Mouse (Mus musculus): ENCODE measurements around the gene Kcng4. TPM values are rescaled to one million over a fixed set of nuclear protein-coding genes. Genes with fewer than 3 reads are reported as not detected.
A peak's percentile ranks its signal among the peaks of the same experiment; 100 is the strongest.

The Kcng4 gene
- polyA plus RNA-seq, 1 experiment from 2014 or later: 0.55 TPM

GRCm38 (mm10) chr8:119668447-119668846 is 33.0 kb upstream of the Kcng4 start:
- Histone ChIP-seq H3K9ac (replicated peaks; ENCODE audit: low read length) (no peak overlapping the region), H3K27ac (replicated peaks; ENCODE audit: low read depth, low read length) (no peak overlapping the region), H3K36me3 (ENCODE audit: control insufficient read depth, insufficient read depth, low read length) (no peaks in the 10 kb centered on the region), H3K4me1 (ENCODE audit: control insufficient read depth, insufficient read depth, low read length) (no peaks in the 10 kb centered on the region), H3K4me2 (ENCODE audit: low read length) (no peak overlapping the region), H3K4me3 (replicated peaks; ENCODE audit: low read depth, low read length) (no peak overlapping the region), H3K27me3 (ENCODE audit: control insufficient read depth, insufficient read depth, low read length) (no peaks in the 10 kb centered on the region), H3K9me3 (ENCODE audit: control insufficient read depth, low read length) (no peaks in the 10 kb centered on the region)
- DNase-seq (no peak), ATAC-seq (ENCODE audit: low FRiP score, low TSS enrichment) (no peak)
- 51% methylated on average over 9 of the region's 9 CpGs for WGBS

DNA sequence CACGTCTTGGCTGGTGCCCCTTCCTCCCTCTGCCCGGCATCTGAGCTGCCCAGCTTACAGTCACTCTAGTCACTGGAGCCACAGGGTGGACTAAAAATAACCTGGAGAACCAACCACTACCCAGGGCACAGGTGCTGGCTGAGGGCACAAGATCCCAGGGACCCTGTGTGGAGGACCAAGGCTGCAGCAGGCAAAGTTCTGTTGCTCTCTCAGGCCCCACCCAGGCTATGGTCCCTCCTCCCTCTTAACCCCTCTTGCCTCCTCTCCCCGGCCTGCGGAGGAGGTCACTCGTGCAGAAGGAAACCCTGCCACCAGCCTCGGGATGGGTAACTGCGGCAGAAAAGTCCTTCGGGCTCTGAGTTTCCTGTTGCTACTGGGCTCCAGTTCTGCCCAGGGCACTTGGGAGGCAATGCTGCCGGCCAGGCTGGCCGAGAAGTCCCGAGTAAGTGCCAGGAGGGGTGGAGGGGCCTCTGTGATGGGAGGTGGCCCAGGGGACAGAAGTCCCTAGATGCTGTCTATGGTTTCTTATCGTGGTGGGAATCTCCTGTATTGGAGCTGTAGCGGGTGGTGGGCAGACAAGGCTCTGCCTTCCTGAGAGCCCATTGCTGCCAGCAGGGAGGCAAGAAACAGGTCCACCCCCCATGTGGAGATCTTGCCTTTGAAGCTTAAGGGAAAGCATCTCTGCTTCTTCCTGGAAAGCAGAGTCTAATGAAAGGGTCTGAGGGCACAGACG is 30.9 kb upstream of the Kcng4 start, which contains the start of gene Wfdc1:
TSS of gene Wfdc1 (plus strand) at position 147 of the 733 bp plus-strand sequence.
- Histone ChIP-seq H3K27ac (replicated peaks; ENCODE audit: low read depth, low read length) (no peak within 1 kb of the TSS), H3K27me3 (ENCODE audit: control insufficient read depth, insufficient read depth, low read length) (no peaks in the 10 kb centered on the region), H3K4me1 (ENCODE audit: control insufficient read depth, insufficient read depth, low read length) (peaks cover 2% of the 10 kb centered on the region; the same call in 1 of the 2 replicates), H3K4me2 (ENCODE audit: low read length) (no peak within 1 kb of the TSS), H3K9me3 (ENCODE audit: control insufficient read depth, low read length) (no peaks in the 10 kb centered on the region), H3K9ac (replicated peaks; ENCODE audit: low read length) (no peak within 1 kb of the TSS), H3K36me3 (ENCODE audit: control insufficient read depth, insufficient read depth, low read length) (no peaks in the 10 kb centered on the region), H3K4me3 (replicated peaks; ENCODE audit: low read depth, low read length) (no peak within 1 kb of the TSS)
- no peak for DNase-seq
- no peak for ATAC-seq (ENCODE audit: low FRiP score, low TSS enrichment)
- 17% methylated on average over 14 of the region's 14 CpGs for WGBS

DNA sequence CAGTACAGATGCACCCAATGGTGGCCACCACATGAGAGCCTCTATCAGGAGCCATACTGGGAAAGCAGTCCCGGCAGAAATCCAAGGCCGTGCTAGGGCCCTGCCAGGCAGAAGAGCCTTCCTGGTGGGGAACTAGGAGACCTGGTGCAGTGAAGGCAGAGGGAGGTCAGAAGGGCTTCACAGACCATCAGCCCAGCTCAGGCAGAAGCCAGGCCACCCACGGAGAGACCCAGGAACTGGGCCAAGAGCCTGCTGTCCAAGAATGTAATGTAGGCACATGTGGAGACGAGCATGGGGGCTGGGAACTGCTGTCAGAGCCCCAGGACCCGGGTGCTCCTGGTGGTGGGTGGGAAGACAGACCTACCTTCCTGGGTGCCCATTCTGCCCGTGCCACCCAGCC is 29.8 kb upstream of the Kcng4 start:
- Histone ChIP-seq H3K36me3 (ENCODE audit: control insufficient read depth, insufficient read depth, low read length) (no peaks in the 10 kb centered on the region), H3K27me3 (ENCODE audit: control insufficient read depth, insufficient read depth, low read length) (no peaks in the 10 kb centered on the region), H3K4me1 (ENCODE audit: control insufficient read depth, insufficient read depth, low read length) (peaks cover 10% of the 10 kb centered on the region), H3K9ac (replicated peaks; ENCODE audit: low read length) (no peak overlapping the region), H3K9me3 (ENCODE audit: control insufficient read depth, low read length) (no peaks in the 10 kb centered on the region), H3K4me3 (replicated peaks; ENCODE audit: low read depth, low read length) (no peak overlapping the region), H3K27ac (replicated peaks; ENCODE audit: low read depth, low read length) (no peak overlapping the region), H3K4me2 (ENCODE audit: low read length) (no peak overlapping the region)
- WGBS: 71% methylated on average over 6 of the region's 6 CpGs
- ATAC-seq (ENCODE audit: low FRiP score, low TSS enrichment) (no peak), DNase-seq (no peak)

GRCm38 (mm10) chr8:119663440-119663839 is 28.0 kb upstream of the Kcng4 start:
- Histone ChIP-seq H3K9me3 (ENCODE audit: control insufficient read depth, low read length) (no peaks in the 10 kb centered on the region), H3K4me3 (replicated peaks; ENCODE audit: low read depth, low read length) (no peak overlapping the region), H3K36me3 (ENCODE audit: control insufficient read depth, insufficient read depth, low read length) (no peaks in the 10 kb centered on the region), H3K27me3 (ENCODE audit: control insufficient read depth, insufficient read depth, low read length) (no peaks in the 10 kb centered on the region), H3K9ac (replicated peaks; ENCODE audit: low read length) (no peak overlapping the region), H3K4me1 (ENCODE audit: control insufficient read depth, insufficient read depth, low read length) (peaks cover 10% of the 10 kb centered on the region), H3K4me2 (ENCODE audit: low read length) (no peak overlapping the region), H3K27ac (replicated peaks; ENCODE audit: low read depth, low read length) (no peak overlapping the region)
- WGBS: 53% methylated on average over 11 of the region's 11 CpGs
- no peak for ATAC-seq (ENCODE audit: low FRiP score, low TSS enrichment)
- no peak for DNase-seq

DNA sequence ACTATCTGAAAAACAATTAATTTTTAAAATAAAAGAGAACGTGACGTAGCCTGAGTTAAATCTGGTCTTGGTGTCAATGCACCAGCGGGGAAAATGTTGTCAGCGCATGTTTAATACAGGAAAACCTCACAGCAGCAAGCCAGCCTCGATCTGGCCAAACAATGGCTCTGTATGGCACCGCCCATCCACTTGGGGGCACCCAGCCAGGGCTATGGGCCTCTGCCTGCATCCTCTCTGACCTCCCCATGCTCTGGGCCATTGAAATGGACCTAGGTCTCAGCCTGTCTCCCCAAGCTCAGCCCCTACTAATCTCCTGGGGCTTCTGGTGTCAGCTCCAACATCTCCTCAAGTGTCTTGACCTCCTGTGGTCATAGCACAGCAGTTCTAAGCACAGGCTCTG is 26.4 kb upstream of the Kcng4 start:
- Histone ChIP-seq H3K9me3 (ENCODE audit: control insufficient read depth, low read length) (no peaks in the 10 kb centered on the region), H3K27ac (replicated peaks; ENCODE audit: low read depth, low read length) (no peak overlapping the region), H3K27me3 (ENCODE audit: control insufficient read depth, insufficient read depth, low read length) (no peaks in the 10 kb centered on the region), H3K36me3 (ENCODE audit: control insufficient read depth, insufficient read depth, low read length) (no peaks in the 10 kb centered on the region), H3K4me3 (replicated peaks; ENCODE audit: low read depth, low read length) (no peak overlapping the region), H3K4me2 (ENCODE audit: low read length) (no peak overlapping the region), H3K9ac (replicated peaks; ENCODE audit: low read length) (no peak overlapping the region), H3K4me1 (ENCODE audit: control insufficient read depth, insufficient read depth, low read length) (peaks cover 10% of the 10 kb centered on the region)
- 65% methylated on average over 6 of the region's 6 CpGs for WGBS
- ATAC-seq (ENCODE audit: low FRiP score, low TSS enrichment) (no peak), DNase-seq (no peak)

DNA sequence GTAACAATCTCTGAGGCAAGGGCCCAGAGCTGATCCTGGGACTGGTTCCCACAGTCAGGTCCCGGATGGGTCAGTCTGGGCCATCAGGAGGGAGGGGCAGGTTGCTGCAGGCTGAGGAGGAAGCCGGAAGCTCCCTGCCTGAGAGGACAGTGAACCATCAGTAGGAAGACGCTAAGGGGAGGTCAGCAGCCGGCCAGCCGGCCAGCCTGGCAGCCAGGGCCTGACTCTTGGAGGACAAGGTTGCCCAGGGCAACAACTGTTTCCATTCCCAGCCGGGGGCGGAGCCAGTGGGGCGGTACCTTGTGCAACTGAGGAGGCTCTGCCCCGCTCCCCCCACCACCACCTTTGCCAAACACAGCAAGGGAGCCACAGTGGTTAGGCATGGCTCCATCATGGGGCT is 25.6 kb upstream of the Kcng4 start:
- Histone ChIP-seq H3K27me3 (ENCODE audit: control insufficient read depth, insufficient read depth, low read length) (no peaks in the 10 kb centered on the region), H3K9me3 (ENCODE audit: control insufficient read depth, low read length) (no peaks in the 10 kb centered on the region), H3K4me2 (ENCODE audit: low read length) (no peak overlapping the region), H3K4me1 (ENCODE audit: control insufficient read depth, insufficient read depth, low read length) (peaks cover 10% of the 10 kb centered on the region), H3K27ac (replicated peaks; ENCODE audit: low read depth, low read length) (no peak overlapping the region), H3K9ac (replicated peaks; ENCODE audit: low read length) (no peak overlapping the region), H3K4me3 (replicated peaks; ENCODE audit: low read depth, low read length) (no peak overlapping the region), H3K36me3 (ENCODE audit: control insufficient read depth, insufficient read depth, low read length) (no peaks in the 10 kb centered on the region)
- no peak for ATAC-seq (ENCODE audit: low FRiP score, low TSS enrichment)
- WGBS: 4% methylated on average over 9 of the region's 9 CpGs
- peak; percentile 60 for DNase-seq

GRCm38 (mm10) chr8:119656709-119657464 is 21.4 kb upstream of the Kcng4 start:
- H3K4me3 ChIP-seq (replicated peaks; ENCODE audit: low read depth, low read length): no peak overlapping the region
- no peaks in the 10 kb centered on the region for H3K36me3 ChIP-seq (ENCODE audit: control insufficient read depth, insufficient read depth, low read length)
- H3K27ac ChIP-seq (replicated peaks; ENCODE audit: low read depth, low read length): no peak overlapping the region
- no peak for DNase-seq
- H3K9me3 ChIP-seq (ENCODE audit: control insufficient read depth, low read length): no peaks in the 10 kb centered on the region
- H3K27me3 ChIP-seq (ENCODE audit: control insufficient read depth, insufficient read depth, low read length): no peaks in the 10 kb centered on the region
- no peak overlapping the region for H3K9ac ChIP-seq (replicated peaks; ENCODE audit: low read length)
- no peak for ATAC-seq (ENCODE audit: low FRiP score, low TSS enrichment)
- peaks cover 10% of the 10 kb centered on the region for H3K4me1 ChIP-seq (ENCODE audit: control insufficient read depth, insufficient read depth, low read length)
- 55% methylated on average over 5 of the region's 5 CpGs for WGBS
- no peak overlapping the region for H3K4me2 ChIP-seq (ENCODE audit: low read length)

DNA sequence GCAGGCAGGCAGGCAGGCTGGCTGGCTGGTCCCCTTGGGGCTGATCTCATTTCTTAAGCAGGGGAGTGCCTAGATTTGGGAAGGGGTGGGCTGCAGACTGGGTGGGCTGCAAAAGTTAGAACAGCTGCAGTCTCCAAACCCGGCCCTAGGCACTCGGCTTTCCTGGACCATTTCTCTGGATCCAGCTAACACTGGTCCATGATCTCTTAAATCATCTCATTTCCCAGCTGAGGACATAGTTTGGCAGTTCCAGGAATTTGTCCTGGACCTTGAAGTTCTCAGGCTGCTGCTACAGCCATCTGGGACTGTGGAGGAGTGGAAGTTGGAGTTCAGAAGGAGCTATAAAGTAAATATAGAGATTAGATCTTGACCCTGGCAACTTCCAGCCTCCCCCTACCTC is 15.8 kb upstream of the Kcng4 start:
- Histone ChIP-seq H3K4me1 (ENCODE audit: control insufficient read depth, insufficient read depth, low read length) (no peaks in the 10 kb centered on the region), H3K27ac (replicated peaks; ENCODE audit: low read depth, low read length) (no peak overlapping the region), H3K9ac (replicated peaks; ENCODE audit: low read length) (no peak overlapping the region), H3K9me3 (ENCODE audit: control insufficient read depth, low read length) (no peaks in the 10 kb centered on the region), H3K4me2 (ENCODE audit: low read length) (no peak overlapping the region), H3K36me3 (ENCODE audit: control insufficient read depth, insufficient read depth, low read length) (no peaks in the 10 kb centered on the region), H3K4me3 (replicated peaks; ENCODE audit: low read depth, low read length) (no peak overlapping the region), H3K27me3 (ENCODE audit: control insufficient read depth, insufficient read depth, low read length) (no peaks in the 10 kb centered on the region)
- ATAC-seq (ENCODE audit: low FRiP score, low TSS enrichment) (no peak), DNase-seq (no peak)
- WGBS: 80% methylated on average over 2 of the region's 2 CpGs

GRCm38 (mm10) chr8:119646846-119647245 is 11.4 kb upstream of the Kcng4 start:
- Histone ChIP-seq H3K27me3 (ENCODE audit: control insufficient read depth, insufficient read depth, low read length) (no peaks in the 10 kb centered on the region), H3K4me2 (ENCODE audit: low read length) (no peak overlapping the region), H3K36me3 (ENCODE audit: control insufficient read depth, insufficient read depth, low read length) (no peaks in the 10 kb centered on the region), H3K4me1 (ENCODE audit: control insufficient read depth, insufficient read depth, low read length) (0 out of 2 replicates have a peak, but pooled peaks cover 3% of the 10 kb centered on the region), H3K9ac (replicated peaks; ENCODE audit: low read length) (no peak overlapping the region), H3K9me3 (ENCODE audit: control insufficient read depth, low read length) (no peaks in the 10 kb centered on the region), H3K27ac (replicated peaks; ENCODE audit: low read depth, low read length) (no peak overlapping the region), H3K4me3 (replicated peaks; ENCODE audit: low read depth, low read length) (no peak overlapping the region)
- DNase-seq (no peak), ATAC-seq (ENCODE audit: low FRiP score, low TSS enrichment) (no peak)
- 88% methylated on average over 7 of the region's 7 CpGs for WGBS

Measured in midbrain, embryonic 14.5 days (tissue).